Mouse (Mus musculus): ENCODE measurements around the gene Thbs1. TPM values are rescaled to one million over a fixed set of nuclear protein-coding genes. Genes with fewer than 3 reads are reported as not detected.

The Thbs1 gene
- total RNA-seq, 2 experiments from 2014 or later: 63.1 to 71.3 TPM

- no peak for DNase-seq
Measured at GRCm38 (mm10) chr2:118148321-118149142, 36.9 kb downstream of the Thbs1 start.

- DNase-seq: peak; percentile 88
Measured at GRCm38 (mm10) chr2:118149855-118150563, 38.3 kb downstream of the Thbs1 start.

- no peak for DNase-seq
Measured at GRCm38 (mm10) chr2:118158095-118158494, 46.4 kb downstream of the Thbs1 start.

- no peak for DNase-seq
Measured at GRCm38 (mm10) chr2:118159126-118159525, 47.5 kb downstream of the Thbs1 start.

GRCm38 (mm10) chr2:118160547-118160946 lies 48.9 kb downstream of the Thbs1 start:
- DNase-seq: no peak

GRCm38 (mm10) chr2:118160991-118161390 lies 49.3 kb downstream of the Thbs1 start:
- DNase-seq: no peak

- DNase-seq: no peak
Measured at GRCm38 (mm10) chr2:118162486-118162885, 50.8 kb downstream of the Thbs1 start.

- no peak for DNase-seq
Measured at GRCm38 (mm10) chr2:118164137-118164536, 52.5 kb downstream of the Thbs1 start.

- no peak for DNase-seq
Measured at GRCm38 (mm10) chr2:118165691-118166090, 54.0 kb downstream of the Thbs1 start.

GRCm38 (mm10) chr2:118167731-118168130 lies 56.1 kb downstream of the Thbs1 start:
- no peak for DNase-seq

- DNase-seq: no peak
Measured at GRCm38 (mm10) chr2:118168225-118168624, 56.5 kb downstream of the Thbs1 start.

GRCm38 (mm10) chr2:118174558-118175383 lies 63.1 kb downstream of the Thbs1 start:
- no peak for DNase-seq

Other genes with a start within 250 kb of the Thbs1 start
- gene Fsip1, start 145.1 kb downstream of the Thbs1 start, total RNA-seq (2021): under 1 TPM in 1 of 2 experiments, not detected in 1; 0.23 TPM

Data from heart, postnatal 4 days (tissue).